Comparison of ENCODE assay signal across 17 mouse cellular contexts in the genomic region with DNA sequence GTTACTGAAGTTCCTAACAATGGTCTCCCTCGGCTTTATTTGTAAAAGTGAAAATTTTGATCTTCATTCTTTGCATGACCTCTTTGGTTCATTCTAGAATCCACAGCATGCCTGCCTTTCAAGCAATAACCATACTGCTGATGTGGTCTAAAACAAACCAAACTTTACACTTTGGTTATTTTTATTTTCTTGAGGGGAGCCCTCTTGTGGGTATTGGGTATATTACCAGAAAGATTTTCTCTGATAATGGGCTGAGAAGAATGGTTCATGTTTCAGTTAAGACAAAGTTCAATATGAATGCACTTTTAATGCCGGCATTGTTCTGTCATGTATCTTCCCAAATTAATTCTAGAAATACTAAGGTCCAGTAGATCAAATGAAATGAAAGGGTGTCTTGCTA.
DNase-seq lines count a peak whose midpoint lies in the region; ATAC-seq and TF ChIP-seq lines count a peak whose summit lies in the region.
"Had no signal": no experiment of that assay in that cellular context is flagged by ENCODE, and none has a peak within 500 bp of the region (broad histone marks: within the 10 kb centered on the region; RNA-seq: fewer than 3 reads in every experiment).

No protein-coding gene starts in this region.

- DNase-seq in forebrain, embryonic 14.5 days (ENCODE audit: low spot score) = peak; percentile 23
- DNase-seq in forebrain, embryonic 10.5 days (ENCODE audit: extremely low spot score, low spot score) = no peak
- DNase-seq in kidney, postnatal 0 days (ENCODE audit: low spot score) = peak; percentile 10
- DNase-seq in midbrain, postnatal 0 days (ENCODE audit: low spot score) = peak; percentile 24
- DNase-seq in midbrain, embryonic 10.5 days (ENCODE audit: low spot score) = no peak
- no peak for DNase-seq in natural killer cell, adult 2 months (ENCODE audit: low spot score in 2 of 2)
- DNase-seq: adrenal gland, adult 2 months; cerebellum, adult 18-20 months; cerebellum, postnatal 14 days; heart, postnatal 4 days; kidney, adult 2 months; kidney, postnatal 36 days; thymus, postnatal 25 days had no signal

- H3K27me3 ChIP-seq in forebrain, embryonic 14.5 days (replicated peaks; ENCODE audit: control insufficient read depth, insufficient read depth, low read length) = no peaks in the 10 kb centered on the region
- H3K27me3 ChIP-seq in forebrain, embryonic 10.5 days (ENCODE audit: poor library complexity, severe bottlenecking) = no peaks in the 10 kb centered on the region
- no peaks in the 10 kb centered on the region for H3K27me3 ChIP-seq in kidney, postnatal 0 days (ENCODE audit: insufficient read depth, low read length)
- no peaks in the 10 kb centered on the region for H3K27me3 ChIP-seq in kidney, embryonic 16.5 days (ENCODE audit: insufficient read depth, low read length)
- H3K27me3 ChIP-seq in midbrain, postnatal 0 days (ENCODE audit: insufficient read depth, low read length) = no peaks in the 10 kb centered on the region
- H3K27me3 ChIP-seq in midbrain, embryonic 10.5 days (ENCODE audit: low read depth, poor library complexity, severe bottlenecking) = no peaks in the 10 kb centered on the region
- H3K27me3 ChIP-seq: midbrain, embryonic 12.5 days; neural tube, embryonic 12.5 days had no signal

- H3K36me3 ChIP-seq in forebrain, embryonic 14.5 days (ENCODE audit: control insufficient read depth, insufficient read depth, low read length) = no peaks in the 10 kb centered on the region
- H3K36me3 ChIP-seq in forebrain, embryonic 10.5 days (replicated peaks) = no peaks in the 10 kb centered on the region
- H3K36me3 ChIP-seq in kidney, postnatal 0 days (ENCODE audit: insufficient read depth, low read length) = no peaks in the 10 kb centered on the region
- H3K36me3 ChIP-seq in kidney, embryonic 16.5 days (ENCODE audit: insufficient read depth, low read length) = no peaks in the 10 kb centered on the region
- H3K36me3 ChIP-seq in midbrain, postnatal 0 days (ENCODE audit: insufficient read depth, low read length) = no peaks in the 10 kb centered on the region
- H3K36me3 ChIP-seq in midbrain, embryonic 10.5 days = no peaks in the 10 kb centered on the region
- H3K36me3 ChIP-seq: midbrain, embryonic 12.5 days; neural tube, embryonic 12.5 days had no signal

- peak; percentile 41; the same call in 1 of the 2 replicates for TF ChIP-seq CTCF in kidney, postnatal 0 days (IDR thresholded peaks at IDR 0.05; ENCODE audit: low read depth)
- TF ChIP-seq CTCF in midbrain, postnatal 0 days (IDR thresholded peaks at IDR 0.05) = peak; percentile 66

- no peak overlapping the region for H3K4me3 ChIP-seq in forebrain, embryonic 14.5 days (ENCODE audit: low read depth, low read length)
- H3K4me3 ChIP-seq in forebrain, embryonic 10.5 days = no peak overlapping the region
- H3K4me3 ChIP-seq in kidney, postnatal 0 days (replicated peaks; ENCODE audit: low read depth, low read length) = no peak overlapping the region
- H3K4me3 ChIP-seq in kidney, embryonic 16.5 days (ENCODE audit: low read length) = no peak overlapping the region
- no peak overlapping the region for H3K4me3 ChIP-seq in midbrain, postnatal 0 days (ENCODE audit: low read depth, low read length)
- H3K4me3 ChIP-seq in midbrain, embryonic 10.5 days = no peak overlapping the region
- H3K4me3 ChIP-seq: midbrain, embryonic 12.5 days; neural tube, embryonic 12.5 days had no signal

- WGBS in forebrain, embryonic 14.5 days = 79% methylated on average over 2 of the region's 2 CpGs
- 86% methylated on average over 2 of the region's 2 CpGs for WGBS in forebrain, embryonic 10.5 days
- WGBS in kidney, postnatal 0 days = 83% methylated on average over 2 of the region's 2 CpGs
- WGBS in kidney, embryonic 16.5 days = 80% methylated on average over 2 of the region's 2 CpGs
- WGBS in midbrain, postnatal 0 days = 75% methylated on average over 2 of the region's 2 CpGs
- 84% methylated on average over 2 of the region's 2 CpGs for WGBS in midbrain, embryonic 10.5 days

- ATAC-seq in forebrain, embryonic 14.5 days = no peak
- no peak for ATAC-seq in kidney, postnatal 0 days (replicated peaks; ENCODE audit: low FRiP score, low read depth)
- ATAC-seq in kidney, embryonic 16.5 days (ENCODE audit: low FRiP score, low TSS enrichment) = no peak
- no peak for ATAC-seq in midbrain, postnatal 0 days (ENCODE audit: low FRiP score)
- ATAC-seq: lung, postnatal 0 days had no signal

- no peak overlapping the region for H3K27ac ChIP-seq in forebrain, embryonic 14.5 days (ENCODE audit: low read depth, low read length)
- H3K27ac ChIP-seq in forebrain, embryonic 10.5 days = no peak overlapping the region
- no peak overlapping the region for H3K27ac ChIP-seq in kidney, postnatal 0 days
- no peak overlapping the region for H3K27ac ChIP-seq in kidney, embryonic 16.5 days (ENCODE audit: low read length)
- H3K27ac ChIP-seq in midbrain, postnatal 0 days (ENCODE audit: low read depth, low read length) = no peak overlapping the region
- H3K27ac ChIP-seq in midbrain, embryonic 10.5 days (replicated peaks) = no peak overlapping the region
- H3K27ac ChIP-seq: midbrain, embryonic 12.5 days; neural tube, embryonic 12.5 days had no signal

- H3K4me2 ChIP-seq in forebrain, embryonic 14.5 days (ENCODE audit: low read length) = no peak overlapping the region
- no peak overlapping the region for H3K4me2 ChIP-seq in kidney, postnatal 0 days (ENCODE audit: low read length)
- no peak overlapping the region for H3K4me2 ChIP-seq in kidney, embryonic 16.5 days (replicated peaks; ENCODE audit: low read depth, low read length)
- no peak overlapping the region for H3K4me2 ChIP-seq in midbrain, postnatal 0 days (ENCODE audit: low read depth, low read length, poor library complexity, severe bottlenecking)
- H3K4me2 ChIP-seq: midbrain, embryonic 12.5 days; neural tube, embryonic 12.5 days had no signal

- no peaks in the 10 kb centered on the region for H3K4me1 ChIP-seq in forebrain, embryonic 14.5 days (ENCODE audit: control insufficient read depth, insufficient read depth, low read length)
- H3K4me1 ChIP-seq in forebrain, embryonic 10.5 days = no peaks in the 10 kb centered on the region
- no peaks in the 10 kb centered on the region for H3K4me1 ChIP-seq in kidney, postnatal 0 days (replicated peaks; ENCODE audit: insufficient read depth, low read length)
- H3K4me1 ChIP-seq in kidney, embryonic 16.5 days (ENCODE audit: insufficient read depth, low read length) = no peaks in the 10 kb centered on the region
- H3K4me1 ChIP-seq in midbrain, postnatal 0 days (ENCODE audit: insufficient read depth, low read length) = no peaks in the 10 kb centered on the region
- no peaks in the 10 kb centered on the region for H3K4me1 ChIP-seq in midbrain, embryonic 10.5 days
- H3K4me1 ChIP-seq: midbrain, embryonic 12.5 days; neural tube, embryonic 12.5 days had no signal

- H3K9me3 ChIP-seq in forebrain, embryonic 14.5 days (replicated peaks; ENCODE audit: control insufficient read depth, low read length) = no peaks in the 10 kb centered on the region
- H3K9me3 ChIP-seq in forebrain, embryonic 10.5 days = no peaks in the 10 kb centered on the region
- H3K9me3 ChIP-seq in kidney, postnatal 0 days (replicated peaks; ENCODE audit: low read length) = no peaks in the 10 kb centered on the region
- no peaks in the 10 kb centered on the region for H3K9me3 ChIP-seq in kidney, embryonic 16.5 days (ENCODE audit: low read length)
- no peaks in the 10 kb centered on the region for H3K9me3 ChIP-seq in midbrain, postnatal 0 days (ENCODE audit: low read length)
- H3K9me3 ChIP-seq in midbrain, embryonic 10.5 days (replicated peaks) = no peaks in the 10 kb centered on the region
- H3K9me3 ChIP-seq: midbrain, embryonic 12.5 days; neural tube, embryonic 12.5 days had no signal

- no peak overlapping the region for H3K9ac ChIP-seq in forebrain, embryonic 14.5 days (ENCODE audit: low read length)
- no peak overlapping the region for H3K9ac ChIP-seq in kidney, postnatal 0 days (ENCODE audit: low read depth, low read length)
- no peak overlapping the region for H3K9ac ChIP-seq in kidney, embryonic 16.5 days (replicated peaks; ENCODE audit: low read length)
- no peak overlapping the region for H3K9ac ChIP-seq in midbrain, postnatal 0 days (replicated peaks; ENCODE audit: low read length, poor library complexity, severe bottlenecking)
- H3K9ac ChIP-seq: midbrain, embryonic 12.5 days; neural tube, embryonic 12.5 days had no signal

Comparison
In these comparisons a context has a peak if more than half of its experiments do, and no peak if none do; other contexts are left out.
1. DNase-seq: peak in forebrain, embryonic 14.5 days (single experiment), kidney, postnatal 0 days (single experiment) and midbrain, postnatal 0 days (single experiment); none in forebrain, embryonic 10.5 days (single experiment), midbrain, embryonic 10.5 days (single experiment) and natural killer cell, adult 2 months (0 of 2).